Mouse (Mus musculus) hindbrain, embryonic 11.5 days (tissue): ENCODE results near the gene Rassf2. TPM values are rescaled to one million over a fixed set of nuclear protein-coding genes. Genes with fewer than 3 reads are reported as not detected.

Source experiments
- ATAC-seq: fragments of 200-750 bp; cut with Nextera tagmentation; 2 replicates; pipeline ENCODE4 v1.8.0; 2017; ENCODE audit warnings: mild to moderate bottlenecking, moderate TSS enrichment, moderate library complexity; ENCODE audit not compliant: low FRiP score
- DNase-seq: peaks from one replicate; pipeline ENCODE4 v3.0.0-alpha.2; 2015; ENCODE audit warnings: low spot score
- H3K27ac ChIP-seq: fragments of 300-500 bp; sonication (generic); 2 replicates; pipeline ENCODE4 v1.5.1; 2014; ENCODE audit warnings: mild to moderate bottlenecking, low read depth, low read length
- H3K27me3 ChIP-seq: fragments of 300-500 bp; sonication (generic); 2 replicates; pipeline ENCODE4 v1.6.1; 2014; ENCODE audit warnings: mild to moderate bottlenecking, low read length, moderate library complexity, mixed read lengths; ENCODE audit not compliant: control insufficient read depth, insufficient read depth
- H3K36me3 ChIP-seq: fragments of 300-500 bp; sonication (generic); 2 replicates; pipeline ENCODE4 v1.6.1; 2014; ENCODE audit warnings: mild to moderate bottlenecking, low read length, moderate library complexity, mixed read lengths; ENCODE audit not compliant: control insufficient read depth, insufficient read depth
- H3K4me1 ChIP-seq: fragments of 300-500 bp; sonication (generic); replicated peaks from 2 replicates; pipeline ENCODE4 v1.6.1; 2014; ENCODE audit warnings: low read length, mixed read lengths; ENCODE audit not compliant: control insufficient read depth, insufficient read depth
- H3K4me2 ChIP-seq: fragments of 300-500 bp; sonication (generic); replicated peaks from 2 replicates; pipeline ENCODE4 v1.6.1; 2014; ENCODE audit warnings: mild to moderate bottlenecking, low read depth, low read length
- H3K4me3 ChIP-seq: fragments of 300-500 bp; sonication (generic); 2 replicates; pipeline ENCODE4 v1.5.1; 2014; ENCODE audit warnings: low read depth, low read length
- H3K9ac ChIP-seq: fragments of 300-500 bp; sonication (generic); 2 replicates; pipeline ENCODE4 v1.6.1; 2014; ENCODE audit warnings: low read depth, low read length
- H3K9me3 ChIP-seq: fragments of 300-500 bp; sonication (generic); 2 replicates; pipeline ENCODE4 v1.6.1; 2016; ENCODE audit warnings: low read length; ENCODE audit not compliant: control insufficient read depth
- WGBS: fragments of 180-500 bp; shearing (Covaris S2); extraction: QIAGEN DNeasy Blood & Tissue Kit; methylation state at CpG from one replicate; pipeline ENCODE4 v1.1.7; 2014; 5-methylcytosine and 5-hydroxymethylcytosine counted together
- polyA plus RNA-seq: library from polyadenylated mRNA; unstranded; fragments of >200 nt; fragmentation: Nextera tagmentation; extraction: Ambion mirVana; gene quantifications from 2 replicates; pipeline ENCODE4 v1.2.1, GENCODE M21; 2014

The Rassf2 gene
- polyA plus RNA-seq, 1 experiment from 2014 or later: 27.2 TPM

DNA sequence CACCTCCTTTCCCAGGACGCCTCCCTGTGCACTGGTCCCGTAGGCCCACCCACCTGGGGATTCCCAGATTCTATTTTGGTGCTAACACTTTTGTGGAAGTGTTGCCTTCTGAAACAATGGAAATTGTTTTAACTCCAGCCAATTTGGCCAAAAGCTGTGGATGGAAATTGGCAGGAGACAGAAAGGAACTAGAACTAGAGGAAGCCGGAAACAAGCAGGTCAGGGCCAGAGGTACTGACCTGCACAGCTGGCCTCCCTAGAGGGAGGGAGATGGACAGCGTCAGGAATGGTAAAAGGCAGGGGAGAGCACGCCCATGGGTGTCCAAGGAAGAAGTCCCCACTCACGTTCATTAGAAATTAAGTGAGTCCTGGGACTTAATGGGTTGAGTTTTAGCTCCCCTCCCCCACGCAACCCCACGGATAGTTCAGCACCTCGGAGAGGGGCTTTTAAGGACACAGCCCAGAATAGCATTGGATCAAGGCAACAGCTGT is 72.3 kb downstream of the Rassf2 start:
- Histone ChIP-seq H3K4me1 (no peaks in the 10 kb centered on the region), H3K4me3 (no peak overlapping the region), H3K4me2 (no peak overlapping the region), H3K9me3 (no peaks in the 10 kb centered on the region), H3K27me3 (peaks cover 19% of the 10 kb centered on the region), H3K27ac (no peak overlapping the region), H3K36me3 (no peaks in the 10 kb centered on the region), H3K9ac (no peak overlapping the region)
- WGBS: 52% methylated on average over 9 of the region's 9 CpGs
- peak; percentile 35 for DNase-seq
- no peak for ATAC-seq

GRCm38 (mm10) chr2:131956336-131957256 is 73.5 kb downstream of the Rassf2 start:
- H3K9ac ChIP-seq: no peak overlapping the region
- no peak overlapping the region for H3K27ac ChIP-seq
- no peak for DNase-seq
- H3K4me1 ChIP-seq: no peaks in the 10 kb centered on the region
- WGBS: 79% methylated on average over 7 of the region's 7 CpGs
- ATAC-seq: no peak
- H3K27me3 ChIP-seq: peaks cover 22% of the 10 kb centered on the region
- H3K36me3 ChIP-seq: no peaks in the 10 kb centered on the region
- no peak overlapping the region for H3K4me2 ChIP-seq
- H3K4me3 ChIP-seq: no peak overlapping the region
- no peaks in the 10 kb centered on the region for H3K9me3 ChIP-seq

DNA sequence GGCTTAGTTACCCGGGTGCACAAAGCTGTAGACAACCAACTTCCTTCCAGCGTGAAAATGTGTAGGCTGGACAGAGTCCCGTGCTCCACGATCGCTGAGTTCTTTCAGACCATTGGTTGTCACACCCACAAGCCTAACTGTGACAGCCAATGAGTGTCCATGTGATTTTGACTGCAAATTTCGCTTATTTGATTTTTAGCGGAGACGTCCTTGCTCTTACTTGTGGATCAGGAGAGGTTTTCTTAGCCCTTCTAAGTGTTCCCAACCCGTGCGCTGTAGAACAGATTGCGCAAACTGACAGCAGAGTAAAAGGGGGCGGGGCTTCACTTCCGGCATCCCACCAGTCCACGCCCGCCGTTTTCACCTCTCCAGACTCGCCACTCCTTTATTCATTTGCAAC is 74.8 kb downstream of the Rassf2 start:
- Histone ChIP-seq H3K4me2 (peak overlapping the region; percentile 44), H3K4me3 (peak overlapping the region; percentile 29), H3K9ac (no peak overlapping the region), H3K27me3 (peaks cover 24% of the 10 kb centered on the region), H3K36me3 (no peaks in the 10 kb centered on the region), H3K4me1 (no peaks in the 10 kb centered on the region), H3K9me3 (no peaks in the 10 kb centered on the region), H3K27ac (no peak overlapping the region)
- ATAC-seq (peak; percentile 75), DNase-seq (peak; percentile 51)
- WGBS: 5% methylated on average over 17 of the region's 17 CpGs

- peak overlapping the region; percentile 44 for H3K4me2 ChIP-seq
- H3K27ac ChIP-seq: no peak overlapping the region
- H3K27me3 ChIP-seq: peaks cover 24% of the 10 kb centered on the region
- WGBS: 60% methylated on average over 9 of the region's 9 CpGs
- ATAC-seq (peak; percentile 38; the same call in 1 of the 2 replicates), DNase-seq (no peak)
- no peaks in the 10 kb centered on the region for H3K36me3 ChIP-seq
- H3K4me3 ChIP-seq: peak overlapping the region; percentile 29
- no peaks in the 10 kb centered on the region for H3K9me3 ChIP-seq
- no peaks in the 10 kb centered on the region for H3K4me1 ChIP-seq
- H3K9ac ChIP-seq: no peak overlapping the region
These were observed 75.2 kb downstream of the Rassf2 start for GRCm38 (mm10) chr2:131954835-131955234.

GRCm38 (mm10) chr2:131953711-131954110 is 76.3 kb downstream of the Rassf2 start:
- Histone ChIP-seq H3K4me2 (no peak overlapping the region), H3K27ac (no peak overlapping the region), H3K4me3 (no peak overlapping the region), H3K36me3 (no peaks in the 10 kb centered on the region), H3K27me3 (peaks cover 24% of the 10 kb centered on the region), H3K9ac (no peak overlapping the region), H3K9me3 (no peaks in the 10 kb centered on the region), H3K4me1 (no peaks in the 10 kb centered on the region)
- DNase-seq (no peak), ATAC-seq (no peak)
- WGBS: 88% methylated on average over 4 of the region's 4 CpGs

GRCm38 (mm10) chr2:131952961-131953538 is 77.0 kb downstream of the Rassf2 start:
- ATAC-seq (no peak), DNase-seq (peak; percentile 18)
- 18% methylated on average over 29 of the region's 29 CpGs for WGBS
- peak overlapping the region; percentile 3; the same call in 1 of the 2 replicates for H3K4me2 ChIP-seq
- peaks cover 24% of the 10 kb centered on the region for H3K27me3 ChIP-seq
- no peaks in the 10 kb centered on the region for H3K9me3 ChIP-seq
- H3K27ac ChIP-seq: no peak overlapping the region
- H3K9ac ChIP-seq: no peak overlapping the region
- H3K4me1 ChIP-seq: no peaks in the 10 kb centered on the region
- no peak overlapping the region for H3K4me3 ChIP-seq
- no peaks in the 10 kb centered on the region for H3K36me3 ChIP-seq

GRCm38 (mm10) chr2:131952456-131952855 is 77.6 kb downstream of the Rassf2 start:
- WGBS: 46% methylated on average over 2 of the region's 2 CpGs
- Histone ChIP-seq H3K9me3 (no peaks in the 10 kb centered on the region), H3K9ac (no peak overlapping the region), H3K27me3 (peaks cover 24% of the 10 kb centered on the region), H3K4me1 (no peaks in the 10 kb centered on the region), H3K4me3 (no peak overlapping the region), H3K36me3 (no peaks in the 10 kb centered on the region), H3K4me2 (no peak overlapping the region), H3K27ac (no peak overlapping the region)
- ATAC-seq (no peak), DNase-seq (no peak)

DNA sequence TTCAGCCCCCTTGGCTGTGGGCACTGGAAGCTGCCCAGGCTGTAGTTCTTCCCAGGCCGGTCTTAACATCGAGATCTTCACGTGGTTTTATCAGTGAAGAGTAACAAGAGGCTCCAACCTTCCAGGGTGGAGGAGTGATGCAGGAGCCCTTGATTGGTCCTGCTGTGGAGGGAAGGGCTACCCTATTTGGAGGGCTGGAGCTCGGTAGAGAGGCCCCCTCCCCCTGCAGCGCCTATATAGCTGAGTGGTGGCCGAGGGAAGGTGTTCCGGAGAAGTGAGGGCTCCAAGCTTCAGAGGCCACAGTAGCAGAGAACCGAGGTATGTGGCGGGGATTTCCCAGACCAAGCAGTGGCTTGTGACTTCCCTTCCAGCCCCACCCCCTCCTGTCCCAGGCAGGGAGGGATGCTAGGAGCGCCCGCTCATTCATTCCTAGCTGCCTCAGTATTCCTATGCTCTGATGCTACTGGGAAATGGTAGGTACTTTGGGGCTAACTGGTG is 79.4 kb downstream of the Rassf2 start, which contains the start of gene Prnd:
Prnd (plus strand) TSS at position 264 of the 498 bp plus-strand sequence.
- Histone ChIP-seq H3K4me1 (no peaks in the 10 kb centered on the region), H3K27ac (no peak within 1 kb of the TSS), H3K9ac (no peak within 1 kb of the TSS), H3K4me3 (no peak within 1 kb of the TSS), H3K9me3 (no peaks in the 10 kb centered on the region), H3K27me3 (peaks cover 24% of the 10 kb centered on the region), H3K4me2 (no peak within 1 kb of the TSS), H3K36me3 (no peaks in the 10 kb centered on the region)
- ATAC-seq (no peak), DNase-seq (peak; percentile 11)
- 16% methylated on average over 11 of the region's 11 CpGs for WGBS
